Mouse (Mus musculus): Measurements from ENCODE around the gene 1110032A03Rik.
A peak's percentile ranks its signal among the peaks of the same experiment; 100 is the strongest.

Gene 1110032A03Rik

GRCm38 (mm10) chr9:50732560-50732959 lies 42.8 kb downstream of the 1110032A03Rik start:
- peak; percentile 37 for DNase-seq (ENCODE audit: low spot score)

DNA sequence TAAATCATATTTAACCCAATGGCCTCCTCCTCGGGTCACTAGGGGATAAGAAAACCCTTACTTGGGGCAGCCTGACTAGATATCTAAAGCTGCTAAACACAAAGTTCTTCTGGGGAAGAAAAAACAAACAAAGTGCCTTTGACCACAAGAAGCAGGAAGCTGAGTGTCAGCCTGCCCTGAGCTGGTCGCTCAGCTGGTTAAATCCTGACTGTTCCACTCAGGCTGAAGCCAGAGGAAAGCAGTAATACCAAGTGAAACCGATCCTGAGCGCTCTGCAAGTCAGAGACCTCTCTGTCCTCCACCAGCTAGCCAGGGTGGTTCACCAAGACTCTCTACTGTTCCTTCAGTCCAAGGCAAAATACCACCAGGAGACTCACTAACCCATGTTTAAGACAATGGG lies 45.7 kb downstream of the 1110032A03Rik start:
- DNase-seq (ENCODE audit: low spot score): no peak

DNA sequence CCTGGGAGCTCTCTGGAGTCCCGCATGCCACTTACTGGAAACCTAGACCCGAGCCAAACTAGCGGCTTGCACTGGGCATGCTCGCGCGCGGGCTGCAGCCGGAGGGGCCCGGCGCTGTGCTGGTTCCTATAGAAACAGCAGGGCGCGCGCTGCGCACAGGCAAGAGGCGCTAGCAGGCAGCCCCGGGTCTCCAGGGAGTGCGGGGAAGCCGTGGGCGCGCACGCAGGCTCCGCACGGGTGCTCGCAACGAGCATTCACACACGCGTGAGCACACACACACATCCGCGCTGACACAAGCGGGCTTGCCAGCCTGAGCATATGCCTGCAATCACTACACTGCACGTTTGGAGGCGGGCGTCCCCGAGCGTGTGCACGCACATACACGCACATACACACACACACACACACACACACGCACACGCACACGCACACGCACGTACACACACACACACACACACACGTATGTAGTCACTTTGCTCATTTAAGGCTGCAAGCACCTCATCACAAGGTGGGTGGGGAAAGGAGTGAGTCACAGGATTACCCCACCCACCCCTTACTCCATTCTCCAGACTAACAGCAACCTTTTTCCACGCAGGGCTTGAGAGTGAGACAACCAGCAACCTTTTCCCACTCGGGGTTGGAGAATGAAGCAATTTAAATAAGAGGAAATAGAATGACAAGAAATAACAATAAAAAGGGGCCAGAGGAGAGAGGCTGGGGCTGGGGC lies 47.2 kb downstream of the 1110032A03Rik start:
- DNase-seq (ENCODE audit: low spot score): peak; percentile 89

GRCm38 (mm10) chr9:50727171-50727924 lies 48.0 kb downstream of the 1110032A03Rik start:
- DNase-seq (ENCODE audit: low spot score): peak; percentile 52

DNA sequence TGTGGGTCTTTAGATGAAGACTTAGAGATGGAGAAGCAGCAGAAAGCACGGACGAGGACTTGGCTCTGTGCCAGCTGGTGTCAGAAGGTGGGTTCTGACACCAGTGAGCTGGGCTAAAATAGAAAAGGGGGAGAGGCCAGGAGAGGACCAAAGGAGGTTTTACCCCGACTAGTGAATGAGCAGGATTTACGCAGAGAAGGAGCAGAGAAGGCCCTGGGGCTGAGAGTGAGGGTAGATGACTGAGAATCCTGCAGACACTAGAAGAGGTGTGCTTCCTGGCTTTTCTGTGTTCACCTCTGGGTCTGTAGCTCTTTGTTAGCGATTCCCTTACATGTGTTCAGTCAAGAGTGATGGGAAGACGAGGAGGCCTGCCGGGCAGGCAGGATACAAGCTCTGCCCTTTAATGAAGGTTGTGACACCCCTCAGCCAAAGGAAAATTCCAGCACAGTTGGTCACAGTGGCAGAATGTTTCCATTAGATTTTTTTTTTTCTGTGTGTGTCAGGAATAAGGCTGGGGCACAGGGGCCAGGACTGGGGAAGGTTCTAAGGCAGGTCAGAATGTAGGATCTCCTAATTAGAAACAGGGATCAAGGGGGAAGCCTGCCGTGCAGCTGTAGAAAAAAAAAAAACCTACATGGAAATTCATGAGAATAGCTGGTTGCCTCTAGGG lies 49.3 kb downstream of the 1110032A03Rik start:
- DNase-seq (ENCODE audit: low spot score): peak; percentile 42

DNA sequence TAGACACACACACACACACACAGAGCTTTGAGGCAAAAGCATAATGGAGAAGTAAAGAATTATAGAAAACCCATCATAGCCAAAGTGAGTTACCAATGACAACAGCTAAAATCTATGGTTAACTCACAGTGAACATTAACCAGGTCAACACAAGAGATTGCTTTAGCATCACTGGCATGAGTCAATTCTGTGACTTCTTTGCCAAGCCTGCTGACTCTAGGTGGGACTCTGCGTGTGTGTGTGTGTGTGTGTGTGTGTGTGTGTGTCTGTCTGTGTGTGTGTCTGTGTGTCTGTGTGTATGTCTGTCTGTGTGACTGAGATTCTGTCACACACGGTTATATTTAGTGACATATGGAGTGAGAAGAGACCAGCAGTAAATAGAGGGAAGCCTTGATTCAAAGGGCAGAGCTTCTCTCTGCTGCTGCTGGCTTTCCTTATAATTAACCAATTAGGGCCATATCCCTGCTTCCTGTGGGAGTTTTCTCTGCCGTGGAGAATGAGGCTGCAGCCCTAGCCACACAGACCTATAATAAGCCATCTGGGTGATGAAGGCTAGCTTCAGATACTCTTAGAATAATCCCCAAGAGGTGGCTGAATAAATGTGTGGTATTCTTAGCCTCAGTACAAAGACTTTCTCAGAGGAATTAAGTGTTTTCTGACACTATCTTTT lies 50.5 kb downstream of the 1110032A03Rik start:
- no peak for DNase-seq (ENCODE audit: low spot score)

DNA sequence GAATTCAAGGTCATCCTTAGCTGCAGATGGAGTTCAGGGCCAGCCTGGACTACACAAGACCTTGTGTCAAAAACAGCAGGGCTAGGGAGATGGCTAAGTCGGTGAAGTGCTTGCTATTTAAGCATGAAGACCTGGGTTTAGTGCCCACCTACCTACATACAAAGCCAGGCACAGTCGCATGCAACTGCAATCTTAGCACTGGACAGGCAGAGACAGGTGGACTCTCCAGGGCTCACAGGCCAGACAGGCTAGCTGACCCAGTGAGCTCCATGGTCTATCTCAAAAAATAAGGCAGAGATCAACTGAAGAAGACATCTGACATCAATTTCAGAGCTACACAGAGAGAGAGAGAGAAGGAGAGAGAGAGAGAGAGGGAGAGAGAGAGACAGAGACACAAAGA lies 51.2 kb downstream of the 1110032A03Rik start:
- no peak for DNase-seq (ENCODE audit: low spot score)

- DNase-seq (ENCODE audit: low spot score): no peak
Observed at GRCm38 (mm10) chr9:50723406-50723805, 51.9 kb downstream of the 1110032A03Rik start.

DNA sequence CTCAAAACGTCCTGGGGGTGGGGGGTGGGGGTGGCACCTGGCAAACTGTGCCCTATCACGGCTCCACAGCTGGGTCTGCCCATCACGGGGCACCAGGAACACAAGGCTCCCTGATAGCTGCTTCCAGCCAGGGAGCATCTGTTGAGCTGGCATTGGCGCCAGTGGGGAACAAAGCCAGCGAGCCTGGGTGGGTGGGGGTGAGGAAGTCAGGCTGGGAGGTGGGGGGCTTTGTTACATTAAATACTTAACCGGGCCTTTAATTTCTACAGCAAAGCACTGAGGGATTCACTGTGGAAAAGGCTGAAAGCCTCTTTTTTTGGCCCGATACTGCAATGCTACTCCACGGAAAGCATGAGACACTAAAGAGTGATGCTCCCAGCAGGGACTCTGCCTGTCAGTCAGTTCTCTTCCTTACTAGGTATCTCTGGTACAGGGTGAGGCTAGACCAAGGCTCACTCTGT lies 52.8 kb downstream of the 1110032A03Rik start:
- no peak for DNase-seq (ENCODE audit: low spot score)

GRCm38 (mm10) chr9:50721061-50721460 lies 54.3 kb downstream of the 1110032A03Rik start:
- DNase-seq (ENCODE audit: low spot score): peak; percentile 34

DNA sequence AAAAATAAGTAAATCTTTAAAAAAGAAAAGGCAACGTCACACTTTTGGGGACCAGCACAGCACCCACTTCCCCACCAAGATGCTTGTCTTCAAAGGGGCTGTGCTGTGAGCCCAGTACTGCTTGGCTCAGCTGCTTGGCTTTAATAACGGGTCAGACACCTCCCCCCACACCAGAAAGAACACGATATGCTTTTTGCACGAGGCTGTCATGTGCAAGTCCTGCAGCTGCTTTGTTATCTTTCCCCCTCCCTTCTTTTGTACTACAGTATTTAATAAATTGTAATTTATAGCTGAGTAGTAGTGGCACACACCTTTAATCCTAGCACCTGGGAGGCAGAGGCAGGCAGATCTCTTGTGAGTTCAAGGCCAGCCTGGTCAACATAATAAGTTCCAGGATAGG lies 56.4 kb downstream of the 1110032A03Rik start:
- no peak for DNase-seq (ENCODE audit: low spot score)

GRCm38 (mm10) chr9:50714188-50714587 lies 61.1 kb downstream of the 1110032A03Rik start:
- no peak for DNase-seq (ENCODE audit: low spot score)

Measured in embryo, embryonic 10 days (tissue).